Mouse (Mus musculus) kidney, adult 9 months (tissue): Measurements from ENCODE around the gene Sh3gl3.

Experiments
- DNase-seq: peaks from one replicate; pipeline ENCODE4 v3.0.0; 2022

Gene Sh3gl3

GRCm38 (mm10) chr7:82294611-82295010 is 121.0 kb downstream of the Sh3gl3 start:
- no peak for DNase-seq

- no peak for DNase-seq
Measured at GRCm38 (mm10) chr7:82308398-82308797, 134.8 kb downstream of the Sh3gl3 start.

- DNase-seq, result no peak
Measured at GRCm38 (mm10) chr7:82318515-82318914, 144.9 kb downstream of the Sh3gl3 start.

GRCm38 (mm10) chr7:82326616-82327015 is 153.0 kb downstream of the Sh3gl3 start:
- no peak for DNase-seq

GRCm38 (mm10) chr7:82327201-82327600 is 153.6 kb downstream of the Sh3gl3 start:
- no peak for DNase-seq

GRCm38 (mm10) chr7:82327881-82328280 is 154.2 kb downstream of the Sh3gl3 start:
- DNase-seq, result no peak

- no peak for DNase-seq
Measured at GRCm38 (mm10) chr7:82329831-82330230, 156.2 kb downstream of the Sh3gl3 start.

- no peak for DNase-seq
Measured at GRCm38 (mm10) chr7:82330860-82331259, 157.2 kb downstream of the Sh3gl3 start.

GRCm38 (mm10) chr7:82334000-82334399 is 160.4 kb downstream of the Sh3gl3 start:
- DNase-seq, result no peak

- peak; percentile 16 for DNase-seq
Measured at GRCm38 (mm10) chr7:82335211-82336121, 161.8 kb downstream of the Sh3gl3 start, which contains the start of gene Adamtsl3. Gene Adamtsl3, plus strand, starts transcription at chr7:82335694.

GRCm38 (mm10) chr7:82336132-82336531 is 162.5 kb downstream of the Sh3gl3 start:
- no peak for DNase-seq

- DNase-seq, result no peak
Measured at GRCm38 (mm10) chr7:82338121-82338520, 164.5 kb downstream of the Sh3gl3 start.

GRCm38 (mm10) chr7:82338532-82338931 is 164.9 kb downstream of the Sh3gl3 start:
- no peak for DNase-seq

GRCm38 (mm10) chr7:82339214-82339613 is 165.6 kb downstream of the Sh3gl3 start:
- DNase-seq, result no peak

- no peak for DNase-seq
Measured at GRCm38 (mm10) chr7:82341476-82341875, 167.8 kb downstream of the Sh3gl3 start.

- no peak for DNase-seq
Measured at GRCm38 (mm10) chr7:82346706-82347105, 173.1 kb downstream of the Sh3gl3 start.

GRCm38 (mm10) chr7:82349796-82350195 is 176.2 kb downstream of the Sh3gl3 start:
- no peak for DNase-seq

GRCm38 (mm10) chr7:82350421-82350820 is 176.8 kb downstream of the Sh3gl3 start:
- DNase-seq, result no peak
